Mouse (Mus musculus): ENCODE results near the gene Shroom3. TPM values are rescaled to one million over a fixed set of nuclear protein-coding genes. Genes with fewer than 3 reads are reported as not detected.

Shroom3 gene
- polyA plus RNA-seq, 1 experiment from 2014 or later = 2.1 TPM

DNA sequence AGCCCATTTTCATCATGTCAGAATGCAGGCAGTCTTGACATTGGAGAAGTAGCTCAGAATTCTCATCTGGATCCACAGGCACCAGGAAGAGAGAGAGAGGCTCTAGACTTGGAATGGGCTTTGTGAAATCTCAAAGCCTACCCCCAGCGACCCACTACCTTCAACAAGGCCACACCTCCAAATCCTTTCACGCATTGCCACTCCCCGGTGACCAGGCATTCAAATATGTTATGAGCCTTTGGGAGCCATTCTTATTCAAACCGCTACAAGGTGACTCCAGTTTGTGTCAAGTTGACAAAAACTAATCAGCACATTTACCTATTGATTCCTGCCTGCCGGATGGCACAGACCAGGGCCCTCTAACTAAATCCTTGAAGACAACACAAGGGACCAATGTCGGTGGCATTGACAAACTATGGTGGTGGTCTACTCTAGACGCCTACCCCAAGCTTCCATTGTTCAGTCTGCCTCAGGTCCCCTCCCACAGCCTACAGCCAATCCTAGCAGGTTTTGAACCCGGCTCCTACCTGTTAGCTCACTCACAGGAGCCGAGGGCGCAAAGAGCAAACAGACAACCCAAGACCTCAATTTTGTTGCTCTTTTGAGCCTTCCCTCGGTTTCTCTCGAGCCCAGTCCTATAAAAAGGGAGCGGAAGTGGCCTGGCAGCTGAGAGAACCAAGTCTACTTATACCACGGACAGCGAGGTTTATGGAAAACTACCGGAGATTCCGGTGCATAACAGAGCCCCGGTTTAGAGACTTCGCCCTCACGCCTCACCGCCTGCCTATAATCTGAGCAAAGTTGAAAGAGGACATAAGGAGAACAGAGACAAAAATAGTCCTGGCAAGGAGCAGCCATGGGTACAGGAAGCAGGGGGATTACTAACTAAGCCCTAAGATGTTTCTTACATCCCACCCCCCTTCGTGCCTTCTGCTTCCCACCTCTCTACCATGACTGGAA, 303.7 kb downstream of the Shroom3 start:
- 0 out of 2 replicates have a peak overlapping the region, but pooled peaks have one; percentile 16 for H3K27ac ChIP-seq
- no peak for ATAC-seq (ENCODE audit: insufficient number of reproducible peaks, insufficient read depth, low FRiP score, low TSS enrichment, low read depth)
- H3K4me3 ChIP-seq = no peak overlapping the region
- no peaks in the 10 kb centered on the region for H3K27me3 ChIP-seq
- 84% methylated on average over 22 of the region's 22 CpGs for WGBS
- H3K9ac ChIP-seq = no peak overlapping the region
- H3K4me2 ChIP-seq = no peak overlapping the region
- no peaks in the 10 kb centered on the region for H3K9me3 ChIP-seq
- peaks cover 23% of the 10 kb centered on the region for H3K4me1 ChIP-seq
- H3K36me3 ChIP-seq = no peaks in the 10 kb centered on the region

DNA sequence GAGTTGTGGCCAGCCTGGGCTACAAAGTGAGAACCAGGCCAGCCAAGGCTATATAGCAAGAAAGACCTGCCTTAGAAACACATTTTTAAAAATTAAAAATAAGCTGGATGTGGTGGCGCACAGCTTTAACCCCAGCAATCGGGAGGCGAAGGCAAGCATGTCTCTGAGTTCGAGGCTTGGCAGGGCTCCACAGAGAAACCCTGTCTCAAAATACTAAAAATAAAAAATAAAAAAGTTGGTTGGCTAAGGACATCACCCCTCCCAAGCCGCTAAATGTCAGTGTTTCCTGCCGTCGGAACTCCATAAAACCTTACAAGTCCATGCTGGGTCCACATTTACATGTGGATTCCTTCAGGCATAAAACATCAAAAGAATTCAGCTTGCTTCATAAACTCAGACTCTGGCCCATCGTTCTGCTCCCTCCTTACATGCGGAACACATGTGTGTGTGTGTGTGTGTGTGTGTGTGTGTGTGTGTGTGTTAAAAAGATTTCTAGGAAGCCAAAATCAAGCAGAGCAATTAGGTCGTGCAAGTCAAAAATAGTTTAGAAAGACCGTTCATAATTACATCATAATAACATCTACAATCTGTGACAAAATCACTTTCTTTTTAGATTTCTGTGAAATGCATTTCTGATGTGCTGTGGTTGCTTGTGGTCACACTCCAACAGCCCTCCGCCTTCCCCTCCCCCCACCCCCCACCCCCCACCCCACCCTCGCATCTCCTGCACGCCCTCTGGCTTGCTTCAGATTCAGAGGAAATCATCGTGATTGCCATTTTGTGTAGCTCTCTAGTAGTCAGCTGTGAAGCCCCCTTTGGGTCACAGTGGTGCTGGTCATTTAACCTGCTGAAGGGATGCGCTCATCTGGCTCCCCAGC, 304.9 kb downstream of the Shroom3 start:
- 0 out of 2 replicates have a peak, but pooled peaks have one; percentile 28 for ATAC-seq (ENCODE audit: insufficient number of reproducible peaks, insufficient read depth, low FRiP score, low TSS enrichment, low read depth)
- Histone ChIP-seq H3K36me3 (no peaks in the 10 kb centered on the region), H3K9ac (0 out of 2 replicates have a peak overlapping the region, but pooled peaks have one; percentile 4), H3K27ac (peak overlapping the region; percentile 74), H3K4me2 (peak overlapping the region; percentile 41), H3K4me1 (peaks cover 23% of the 10 kb centered on the region), H3K27me3 (no peaks in the 10 kb centered on the region), H3K9me3 (no peaks in the 10 kb centered on the region), H3K4me3 (no peak overlapping the region)
- WGBS = 29% methylated on average over 14 of the region's 16 CpGs

DNA sequence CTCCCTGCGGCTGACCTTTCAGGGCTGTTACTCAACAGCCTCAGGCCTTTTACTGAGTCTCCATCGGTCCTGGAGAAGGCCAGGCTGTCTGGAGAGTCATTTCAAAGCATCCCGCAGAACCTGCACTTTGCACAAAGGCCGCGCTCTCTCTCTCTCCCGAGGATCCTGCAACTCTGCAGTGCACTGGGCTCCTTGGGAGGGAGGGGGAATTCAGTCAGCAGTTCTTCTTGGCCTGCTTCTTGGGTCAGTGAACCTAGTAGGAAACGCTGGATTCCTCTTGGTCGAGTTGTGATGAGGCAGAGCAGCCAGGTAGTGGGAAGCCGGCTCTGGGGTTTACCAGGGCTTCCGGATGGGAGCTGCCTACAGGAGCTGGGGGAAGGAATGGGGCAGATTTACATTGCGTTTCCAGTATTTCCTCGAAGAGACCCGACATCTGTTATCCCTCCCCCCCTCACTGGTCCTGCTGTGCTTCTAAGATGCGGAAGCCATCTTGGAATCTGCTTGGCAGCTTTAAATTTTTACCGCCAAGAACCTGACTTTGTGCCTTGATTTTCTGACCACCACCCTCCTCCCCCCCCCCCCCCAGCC, 305.6 kb downstream of the Shroom3 start:
- no peak for ATAC-seq (ENCODE audit: insufficient number of reproducible peaks, insufficient read depth, low FRiP score, low TSS enrichment, low read depth)
- 11% methylated on average over 15 of the region's 15 CpGs for WGBS
- Histone ChIP-seq H3K36me3 (no peaks in the 10 kb centered on the region), H3K27me3 (no peaks in the 10 kb centered on the region), H3K9me3 (no peaks in the 10 kb centered on the region), H3K4me2 (peak overlapping the region; percentile 41), H3K4me1 (peaks cover 23% of the 10 kb centered on the region), H3K4me3 (no peak overlapping the region), H3K9ac (0 out of 2 replicates have a peak overlapping the region, but pooled peaks have one; percentile 4), H3K27ac (peak overlapping the region; percentile 74)

DNA sequence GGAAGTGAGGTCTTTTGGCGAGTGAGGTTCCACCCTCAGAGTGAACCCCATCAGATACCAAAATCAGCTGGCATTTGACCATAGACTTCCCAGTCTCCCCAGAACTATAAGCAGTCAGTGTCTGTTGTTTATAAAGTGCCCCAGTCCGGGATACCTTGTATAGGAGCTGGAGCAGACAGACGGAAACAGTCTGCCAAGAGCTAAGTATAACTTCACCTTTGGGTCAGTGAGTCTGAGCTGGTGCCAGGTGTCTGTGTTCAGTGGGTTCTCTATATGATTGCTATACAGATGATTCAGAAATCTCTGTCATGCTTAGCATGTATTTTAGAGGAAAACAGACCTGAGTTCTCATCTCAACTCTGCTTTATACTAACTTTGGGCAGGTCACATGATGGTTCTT, 308.9 kb downstream of the Shroom3 start:
- Histone ChIP-seq H3K36me3 (no peaks in the 10 kb centered on the region), H3K9me3 (no peaks in the 10 kb centered on the region), H3K4me2 (no peak overlapping the region), H3K9ac (no peak overlapping the region), H3K4me3 (no peak overlapping the region), H3K4me1 (peaks cover 30% of the 10 kb centered on the region), H3K27me3 (no peaks in the 10 kb centered on the region), H3K27ac (no peak overlapping the region)
- no peak for ATAC-seq (ENCODE audit: insufficient number of reproducible peaks, insufficient read depth, low FRiP score, low TSS enrichment, low read depth)
- 74% methylated on average over 3 of the region's 3 CpGs for WGBS

DNA sequence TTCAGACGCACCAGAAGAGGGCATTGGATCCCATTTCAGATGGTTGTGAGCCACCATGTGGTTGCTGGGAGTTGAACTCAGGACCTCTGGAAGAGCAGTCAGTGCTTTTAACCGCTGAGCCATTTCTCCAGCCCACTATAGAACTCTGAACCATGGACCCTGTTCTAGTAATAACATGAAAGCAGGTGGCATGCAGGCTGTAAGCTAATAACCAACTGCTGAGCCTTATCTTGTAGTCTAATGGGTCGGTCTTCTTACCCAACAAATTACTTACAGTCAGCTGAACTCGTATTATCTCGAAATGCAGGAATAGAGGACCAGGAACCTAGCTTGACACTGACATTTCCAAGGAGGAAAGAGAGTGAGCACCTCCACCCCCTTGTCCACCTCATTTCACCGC, 311.1 kb downstream of the Shroom3 start:
- H3K4me3 ChIP-seq = no peak overlapping the region
- no peaks in the 10 kb centered on the region for H3K36me3 ChIP-seq
- H3K27ac ChIP-seq = no peak overlapping the region
- no peaks in the 10 kb centered on the region for H3K27me3 ChIP-seq
- no peak for ATAC-seq (ENCODE audit: insufficient number of reproducible peaks, insufficient read depth, low FRiP score, low TSS enrichment, low read depth)
- H3K4me2 ChIP-seq = no peak overlapping the region
- no peaks in the 10 kb centered on the region for H3K9me3 ChIP-seq
- peaks cover 29% of the 10 kb centered on the region for H3K4me1 ChIP-seq
- WGBS = 87% methylated on average over 6 of the region's 6 CpGs
- no peak overlapping the region for H3K9ac ChIP-seq

DNA sequence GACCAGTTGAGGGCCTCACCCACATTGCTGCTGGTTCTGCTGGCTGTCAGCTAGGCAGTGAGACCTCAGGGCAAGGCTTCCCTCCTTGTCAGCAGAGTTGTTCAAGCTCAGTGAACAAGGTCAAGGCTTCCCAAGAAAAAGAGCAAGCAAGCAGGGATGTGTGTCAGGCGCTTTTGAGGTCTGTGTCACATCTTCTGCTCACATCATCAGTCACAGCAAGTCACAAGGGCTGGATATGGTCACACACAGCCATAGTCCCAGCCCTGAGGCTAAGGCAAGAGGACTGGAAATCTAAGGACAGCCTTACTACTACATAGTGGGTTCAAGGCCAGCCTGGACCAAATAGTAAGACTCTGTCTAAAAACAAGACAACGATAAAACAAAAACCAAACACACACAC, 311.6 kb downstream of the Shroom3 start:
- Histone ChIP-seq H3K4me2 (no peak overlapping the region), H3K36me3 (no peaks in the 10 kb centered on the region), H3K27me3 (no peaks in the 10 kb centered on the region), H3K9me3 (no peaks in the 10 kb centered on the region), H3K27ac (no peak overlapping the region), H3K9ac (no peak overlapping the region), H3K4me3 (no peak overlapping the region), H3K4me1 (peaks cover 29% of the 10 kb centered on the region)
- 76% methylated on average over 2 of the region's 2 CpGs for WGBS
- ATAC-seq (ENCODE audit: insufficient number of reproducible peaks, insufficient read depth, low FRiP score, low TSS enrichment, low read depth) = no peak

DNA sequence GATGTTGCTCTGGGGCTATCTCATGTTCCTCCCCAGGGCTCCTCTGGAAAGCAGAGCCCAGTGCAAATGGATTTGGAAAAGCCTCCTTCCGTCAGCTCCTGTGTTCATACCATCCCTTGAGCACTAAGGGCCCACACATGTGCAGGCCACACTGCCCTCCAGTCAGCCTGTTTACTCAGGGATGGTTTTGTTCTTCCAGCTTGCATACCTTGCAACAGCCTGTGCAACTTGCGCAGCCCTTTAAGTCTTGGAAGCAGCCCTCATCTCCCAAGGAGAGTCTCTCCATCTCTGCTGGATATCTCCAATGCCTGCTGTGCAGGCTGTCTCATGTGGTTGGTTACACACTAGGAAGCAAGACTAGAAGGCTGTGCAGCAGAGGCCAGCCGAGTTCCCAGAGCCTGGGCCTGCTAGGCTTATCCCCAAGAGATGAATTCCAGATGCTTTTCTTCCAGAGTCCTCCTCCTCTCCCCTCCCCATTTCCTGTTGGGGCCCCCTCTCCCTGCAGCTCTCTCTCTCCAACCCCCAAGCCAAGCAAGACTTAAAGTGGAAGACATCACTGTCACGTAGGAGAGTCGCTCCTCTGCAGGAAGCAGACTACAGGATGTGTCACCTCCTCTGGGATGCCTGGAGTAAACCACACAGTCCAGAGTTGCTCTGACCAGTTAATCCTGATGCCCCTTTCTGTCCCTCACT, 314.3 kb downstream of the Shroom3 start:
- Histone ChIP-seq H3K36me3 (no peaks in the 10 kb centered on the region), H3K4me3 (no peak overlapping the region), H3K9me3 (no peaks in the 10 kb centered on the region), H3K4me1 (peaks cover 46% of the 10 kb centered on the region), H3K9ac (peak overlapping the region; percentile 40), H3K4me2 (peak overlapping the region; percentile 33), H3K27me3 (no peaks in the 10 kb centered on the region), H3K27ac (peak overlapping the region; percentile 94)
- ATAC-seq (ENCODE audit: insufficient number of reproducible peaks, insufficient read depth, low FRiP score, low TSS enrichment, low read depth) = peak; percentile 79
- WGBS = 16% methylated on average over 5 of the region's 5 CpGs

DNA sequence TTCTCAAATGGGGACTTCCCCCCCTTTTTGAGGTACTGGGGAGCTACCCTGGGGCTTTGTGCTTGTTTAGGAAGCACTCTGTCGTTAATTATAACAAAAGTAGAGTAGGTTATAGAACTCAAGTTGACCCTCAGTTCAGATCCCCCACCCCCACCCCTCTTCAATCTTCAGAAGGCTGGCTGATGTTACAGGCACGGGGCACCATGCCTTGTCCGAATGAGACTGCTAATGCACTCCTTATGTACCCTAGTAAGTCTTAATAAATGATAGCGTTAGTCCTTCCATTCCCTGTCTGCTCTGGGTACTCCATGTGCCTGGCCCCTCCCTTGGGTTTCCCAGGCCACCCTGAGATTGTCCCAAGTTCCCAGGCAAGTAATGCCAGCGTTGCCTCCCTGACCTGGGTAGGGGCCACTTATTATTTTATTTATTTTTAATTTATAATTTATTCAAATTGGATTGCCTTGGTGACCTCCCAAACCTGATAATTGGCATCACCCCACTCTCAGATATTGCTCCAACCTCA, 315.3 kb downstream of the Shroom3 start:
- Histone ChIP-seq H3K4me1 (peaks cover 46% of the 10 kb centered on the region), H3K4me2 (peak overlapping the region; percentile 33; the same call in 1 of the 2 replicates), H3K9ac (no peak overlapping the region), H3K27me3 (no peaks in the 10 kb centered on the region), H3K36me3 (no peaks in the 10 kb centered on the region), H3K9me3 (no peaks in the 10 kb centered on the region), H3K4me3 (no peak overlapping the region), H3K27ac (peak overlapping the region; percentile 94)
- 16% methylated on average over 5 of the region's 5 CpGs for WGBS
- ATAC-seq (ENCODE audit: insufficient number of reproducible peaks, insufficient read depth, low FRiP score, low TSS enrichment, low read depth) = 0 out of 2 replicates have a peak, but pooled peaks have one; percentile 28

DNA sequence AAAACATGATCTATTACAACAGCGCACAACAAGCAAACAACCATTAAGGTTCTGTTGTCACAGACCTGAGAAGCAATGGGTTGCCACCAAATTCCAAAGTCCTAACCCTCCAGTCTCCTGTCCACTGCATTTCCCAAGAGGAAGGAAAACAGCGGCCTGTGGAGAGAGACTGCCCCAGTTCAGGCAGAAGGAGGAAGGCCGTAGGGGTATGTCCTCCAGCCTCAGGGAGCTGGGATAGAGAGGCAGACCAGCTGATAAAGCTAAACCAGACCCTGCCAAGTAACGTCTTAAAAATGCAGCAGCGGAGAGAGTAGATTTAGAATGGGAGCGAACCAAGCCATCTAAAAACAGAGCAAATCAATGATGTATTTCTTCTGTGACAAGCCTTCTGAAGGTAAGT, 316.8 kb downstream of the Shroom3 start:
- Histone ChIP-seq H3K27ac (peak overlapping the region; percentile 62), H3K4me3 (no peak overlapping the region)
- WGBS = 71% methylated on average over 6 of the region's 6 CpGs

DNA sequence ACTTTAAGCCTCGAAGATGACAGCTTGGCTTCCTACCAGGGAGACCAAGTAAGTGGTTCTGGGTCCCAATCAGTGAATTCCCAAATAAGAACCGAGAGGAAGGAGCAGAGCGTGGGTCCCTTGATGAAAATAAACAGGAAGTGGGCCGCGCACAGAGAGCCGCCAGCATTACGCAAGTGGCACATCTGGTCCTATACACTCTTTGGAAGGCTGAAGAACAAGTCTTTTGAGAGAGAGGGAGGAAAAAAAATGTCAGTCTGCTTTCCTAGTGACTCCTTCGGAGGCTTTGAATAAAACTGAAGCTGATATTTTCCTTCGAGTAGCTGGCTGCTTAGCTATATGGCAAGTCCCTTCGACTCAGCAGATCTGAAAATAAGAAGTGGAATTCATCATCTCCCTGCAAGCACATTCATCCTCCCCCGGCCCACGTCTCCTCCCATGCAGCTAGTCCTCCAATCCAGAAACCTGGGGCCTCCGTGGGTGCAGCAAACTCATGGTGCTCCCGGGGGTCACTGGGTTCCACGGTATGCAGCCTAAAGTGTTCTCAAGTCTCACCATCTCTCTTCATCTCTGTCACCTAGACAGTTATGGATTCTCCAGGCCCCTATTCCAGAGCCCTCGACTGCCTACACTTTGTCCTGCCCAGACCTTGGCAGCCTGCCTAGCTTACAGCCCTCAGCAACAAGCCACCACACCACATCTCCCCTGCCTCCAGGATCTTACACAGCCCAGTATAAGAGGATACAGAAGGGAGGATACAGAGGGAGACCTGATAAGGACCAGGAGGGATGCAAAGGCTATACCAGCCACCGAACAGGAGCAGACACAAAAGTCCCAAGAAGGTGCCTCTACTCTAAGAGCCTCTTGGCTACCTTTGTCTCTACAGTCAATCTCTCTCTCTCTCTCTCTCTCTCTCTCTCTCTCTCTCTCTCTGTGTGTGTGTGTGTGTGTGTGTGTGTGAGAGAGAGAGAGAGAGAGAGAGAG, 317.8 kb downstream of the Shroom3 start:
- ATAC-seq (ENCODE audit: insufficient number of reproducible peaks, insufficient read depth, low FRiP score, low TSS enrichment, low read depth) = no peak
- H3K27ac ChIP-seq = peak overlapping the region; percentile 86
- no peak overlapping the region for H3K4me2 ChIP-seq
- no peaks in the 10 kb centered on the region for H3K27me3 ChIP-seq
- no peak overlapping the region for H3K4me3 ChIP-seq
- WGBS = 42% methylated on average over 17 of the region's 17 CpGs
- no peaks in the 10 kb centered on the region for H3K36me3 ChIP-seq
- H3K4me1 ChIP-seq = peaks cover 55% of the 10 kb centered on the region
- no peaks in the 10 kb centered on the region for H3K9me3 ChIP-seq
- 0 out of 2 replicates have a peak overlapping the region, but pooled peaks have one; percentile 2 for H3K9ac ChIP-seq

More for the DNA sequence above, 316.8 kb downstream of the Shroom3 start:
- H3K9ac ChIP-seq = no peak overlapping the region
- H3K4me1 ChIP-seq = peaks cover 46% of the 10 kb centered on the region
- no peaks in the 10 kb centered on the region for H3K9me3 ChIP-seq
- H3K4me2 ChIP-seq = no peak overlapping the region
- ATAC-seq (ENCODE audit: insufficient number of reproducible peaks, insufficient read depth, low FRiP score, low TSS enrichment, low read depth) = no peak
- no peaks in the 10 kb centered on the region for H3K36me3 ChIP-seq
- no peaks in the 10 kb centered on the region for H3K27me3 ChIP-seq
